Mouse (Mus musculus): ENCODE data around the gene Wdr13. TPM values are rescaled to one million over a fixed set of nuclear protein-coding genes. Genes with fewer than 3 reads are reported as not detected.
A peak's percentile ranks its signal among the peaks of the same experiment; 100 is the strongest.

Wdr13 gene
- polyA plus RNA-seq, 1 experiment from 2014 or later, result 58.5 TPM

DNA sequence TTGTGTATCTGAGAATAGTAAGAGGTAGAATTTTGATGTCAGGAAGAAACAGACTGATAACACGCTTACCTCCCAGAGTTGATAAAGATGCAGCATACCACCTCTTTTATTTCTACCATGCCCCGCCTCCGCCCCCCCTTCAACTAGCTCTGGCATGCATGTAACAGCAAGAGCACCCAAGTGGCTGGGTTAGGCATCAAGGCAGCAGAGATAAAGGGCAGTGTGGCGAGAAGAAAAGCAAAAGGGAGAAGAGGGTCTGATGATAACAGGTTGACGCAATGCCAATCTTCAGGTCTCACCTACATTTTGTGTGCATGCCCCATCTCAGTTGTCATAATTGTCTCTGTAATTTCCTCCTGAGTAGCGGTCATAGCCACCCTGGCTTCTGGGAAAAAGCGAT is 10.3 kb upstream of the Wdr13 start:
- Histone ChIP-seq H3K4me3 (no peak overlapping the region), H3K4me1 (replicated peaks) (peaks cover 11% of the 10 kb centered on the region), H3K27ac (no peak overlapping the region), H3K9ac (no peak overlapping the region), H3K27me3 (no peaks in the 10 kb centered on the region), H3K4me2 (no peak overlapping the region), H3K36me3 (peaks cover 28% of the 10 kb centered on the region), H3K9me3 (no peaks in the 10 kb centered on the region)
- ATAC-seq (ENCODE audit: low FRiP score), result no peak
- WGBS, result 93% methylated on average over 7 of the region's 7 CpGs

DNA sequence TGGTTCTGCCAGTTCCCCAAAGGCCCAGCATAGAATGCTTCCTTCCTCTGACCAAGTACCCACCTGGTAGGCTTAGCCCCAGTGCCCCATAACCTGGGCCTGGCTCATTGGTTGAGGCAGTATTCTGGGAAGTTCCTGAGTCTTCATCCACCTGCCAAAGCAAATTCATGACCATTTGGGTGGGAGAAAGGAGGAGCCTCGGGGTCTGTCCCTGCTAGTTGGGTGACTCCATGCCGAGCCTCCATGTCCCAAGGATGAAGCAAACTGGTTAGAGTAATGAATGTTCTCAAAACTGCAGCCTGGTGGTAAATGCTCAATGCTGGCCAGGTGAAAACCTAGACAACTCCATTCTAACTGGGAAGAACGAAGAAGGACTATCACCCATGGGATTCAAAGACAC is 8.4 kb upstream of the Wdr13 start:
- Histone ChIP-seq H3K4me3 (no peak overlapping the region), H3K27me3 (no peaks in the 10 kb centered on the region), H3K9ac (no peak overlapping the region), H3K4me2 (no peak overlapping the region), H3K4me1 (replicated peaks) (peaks cover 11% of the 10 kb centered on the region), H3K27ac (no peak overlapping the region), H3K9me3 (no peaks in the 10 kb centered on the region), H3K36me3 (peaks cover 28% of the 10 kb centered on the region)
- 80% methylated on average over 3 of the region's 3 CpGs for WGBS
- ATAC-seq (ENCODE audit: low FRiP score), result no peak

GRCm38 (mm10) chrX:8140446-8140845 is 7.8 kb upstream of the Wdr13 start:
- H3K27ac ChIP-seq, result no peak overlapping the region
- H3K4me2 ChIP-seq, result no peak overlapping the region
- 90% methylated on average over 2 of the region's 2 CpGs for WGBS
- no peak for ATAC-seq (ENCODE audit: low FRiP score)
- no peak overlapping the region for H3K4me3 ChIP-seq
- H3K4me1 ChIP-seq (replicated peaks), result peaks cover 11% of the 10 kb centered on the region
- no peaks in the 10 kb centered on the region for H3K9me3 ChIP-seq
- H3K9ac ChIP-seq, result no peak overlapping the region
- no peaks in the 10 kb centered on the region for H3K27me3 ChIP-seq
- peaks cover 28% of the 10 kb centered on the region for H3K36me3 ChIP-seq

GRCm38 (mm10) chrX:8139480-8139879 is 6.8 kb upstream of the Wdr13 start:
- Histone ChIP-seq H3K4me2 (no peak overlapping the region), H3K9ac (no peak overlapping the region), H3K9me3 (no peaks in the 10 kb centered on the region), H3K27ac (no peak overlapping the region), H3K27me3 (no peaks in the 10 kb centered on the region), H3K4me3 (no peak overlapping the region), H3K36me3 (peaks cover 28% of the 10 kb centered on the region), H3K4me1 (replicated peaks) (peaks cover 11% of the 10 kb centered on the region)
- 69% methylated on average over 1 of the region's 1 CpGs for WGBS
- no peak for ATAC-seq (ENCODE audit: low FRiP score)

DNA sequence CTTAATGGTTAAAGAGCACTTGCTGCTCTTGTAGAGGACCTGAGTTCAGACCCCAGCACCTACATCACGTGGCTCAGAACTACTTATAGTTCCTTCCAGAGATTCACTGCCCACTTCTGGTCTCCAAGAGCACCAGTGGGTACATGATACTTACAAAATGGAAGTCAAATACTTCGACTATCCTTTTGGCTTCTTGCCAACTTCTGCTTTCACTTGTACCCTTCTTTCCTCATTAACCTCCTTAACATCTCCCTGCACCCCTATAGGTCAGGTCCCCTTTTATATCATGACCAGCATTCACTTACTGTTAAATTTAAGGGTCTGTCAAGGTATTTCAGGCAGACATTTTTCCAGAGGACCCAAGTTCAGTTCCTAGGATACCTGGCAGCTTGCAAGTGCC is 3.2 kb upstream of the Wdr13 start:
- H3K4me2 ChIP-seq, result no peak overlapping the region
- H3K27ac ChIP-seq, result no peak overlapping the region
- ATAC-seq (ENCODE audit: low FRiP score), result no peak
- H3K4me1 ChIP-seq (replicated peaks), result peaks cover 6% of the 10 kb centered on the region
- peaks cover 6% of the 10 kb centered on the region for H3K36me3 ChIP-seq
- H3K27me3 ChIP-seq, result no peaks in the 10 kb centered on the region
- H3K9ac ChIP-seq, result no peak overlapping the region
- H3K4me3 ChIP-seq, result no peak overlapping the region
- no peaks in the 10 kb centered on the region for H3K9me3 ChIP-seq
- 51% methylated on average over 2 of the region's 2 CpGs for WGBS

- ATAC-seq (ENCODE audit: low FRiP score), result peak; percentile 27; the same call in 1 of the 2 replicates
These were observed 1.3 kb downstream of the Wdr13 start for GRCm38 (mm10) chrX:8131393-8131792.

DNA sequence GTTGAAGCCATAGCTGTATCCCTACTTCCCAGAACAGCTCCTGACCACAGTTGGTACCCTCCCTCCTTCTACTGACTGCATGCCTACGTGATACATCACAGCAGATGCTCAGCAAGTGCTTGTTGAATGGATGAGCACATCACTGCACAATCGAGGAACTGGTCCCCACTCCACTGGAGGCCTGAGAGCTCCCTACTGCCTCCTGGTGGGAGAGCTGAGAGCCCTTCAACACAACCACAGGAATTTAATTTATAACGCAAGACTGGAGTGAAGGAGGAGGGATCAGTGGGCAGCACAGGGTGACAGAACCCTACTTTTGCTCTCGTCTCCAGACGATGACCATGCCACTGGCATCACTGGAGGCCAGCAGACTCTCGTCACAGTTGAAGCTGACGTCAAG is 7.5 kb downstream of the Wdr13 start:
- Histone ChIP-seq H3K27ac (no peak overlapping the region), H3K4me1 (replicated peaks) (no peaks in the 10 kb centered on the region), H3K9me3 (no peaks in the 10 kb centered on the region), H3K9ac (no peak overlapping the region), H3K27me3 (no peaks in the 10 kb centered on the region), H3K4me3 (no peak overlapping the region), H3K36me3 (peaks cover 53% of the 10 kb centered on the region), H3K4me2 (no peak overlapping the region)
- WGBS, result 79% methylated on average over 7 of the region's 7 CpGs
- no peak for ATAC-seq (ENCODE audit: low FRiP score)

More at GRCm38 (mm10) chrX:8131393-8131792, 1.3 kb downstream of the Wdr13 start:
- no peaks in the 10 kb centered on the region for H3K9me3 ChIP-seq
- H3K27me3 ChIP-seq, result no peaks in the 10 kb centered on the region
- H3K9ac ChIP-seq, result no peak overlapping the region
- H3K4me3 ChIP-seq, result peak overlapping the region; percentile 51
- H3K27ac ChIP-seq, result no peak overlapping the region
- 95% methylated on average over 17 of the region's 17 CpGs for WGBS
- peaks cover 31% of the 10 kb centered on the region for H3K36me3 ChIP-seq
- peak overlapping the region; percentile 53 for H3K4me2 ChIP-seq
- H3K4me1 ChIP-seq (replicated peaks), result peaks cover 6% of the 10 kb centered on the region

GRCm38 (mm10) chrX:8123821-8124470 is 8.7 kb downstream of the Wdr13 start:
- no peaks in the 10 kb centered on the region for H3K4me1 ChIP-seq (replicated peaks)
- 86% methylated on average over 6 of the region's 6 CpGs for WGBS
- H3K9ac ChIP-seq, result no peak overlapping the region
- no peak overlapping the region for H3K4me2 ChIP-seq
- ATAC-seq (ENCODE audit: low FRiP score), result no peak
- peaks cover 50% of the 10 kb centered on the region for H3K36me3 ChIP-seq
- H3K4me3 ChIP-seq, result no peak overlapping the region
- no peaks in the 10 kb centered on the region for H3K9me3 ChIP-seq
- no peak overlapping the region for H3K27ac ChIP-seq
- no peaks in the 10 kb centered on the region for H3K27me3 ChIP-seq

DNA sequence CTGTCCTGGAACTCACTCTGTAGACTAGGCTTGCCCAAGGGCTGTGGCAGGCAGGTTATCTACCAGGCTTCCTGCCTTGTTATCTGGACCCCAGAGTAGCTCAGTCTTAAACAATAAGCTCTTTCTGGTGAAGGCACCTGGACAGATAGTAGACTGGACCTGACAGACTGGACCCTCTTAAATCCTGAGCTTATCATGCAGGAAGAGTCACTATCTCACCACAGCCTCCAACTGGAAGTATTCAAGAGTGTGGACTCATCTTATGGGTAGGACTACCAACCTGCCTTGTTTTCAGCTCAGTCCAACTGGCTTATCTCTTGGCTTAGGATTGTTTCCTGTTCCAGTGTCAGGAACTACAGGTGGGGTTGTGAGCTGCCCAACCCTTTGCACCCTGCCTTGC is 15.4 kb downstream of the Wdr13 start:
- peaks cover 5% of the 10 kb centered on the region for H3K36me3 ChIP-seq

GRCm38 (mm10) chrX:8115275-8115674 is 17.4 kb downstream of the Wdr13 start:
- ATAC-seq (ENCODE audit: low FRiP score), result no peak
- WGBS, result 85% methylated on average over 4 of the region's 4 CpGs

More for the DNA sequence above, 15.4 kb downstream of the Wdr13 start:
- no peaks in the 10 kb centered on the region for H3K9me3 ChIP-seq
- no peak overlapping the region for H3K4me2 ChIP-seq
- no peaks in the 10 kb centered on the region for H3K27me3 ChIP-seq
- no peak overlapping the region for H3K9ac ChIP-seq
- H3K4me3 ChIP-seq, result no peak overlapping the region
- no peak overlapping the region for H3K27ac ChIP-seq
- ATAC-seq (ENCODE audit: low FRiP score), result no peak
- no peaks in the 10 kb centered on the region for H3K4me1 ChIP-seq (replicated peaks)

DNA sequence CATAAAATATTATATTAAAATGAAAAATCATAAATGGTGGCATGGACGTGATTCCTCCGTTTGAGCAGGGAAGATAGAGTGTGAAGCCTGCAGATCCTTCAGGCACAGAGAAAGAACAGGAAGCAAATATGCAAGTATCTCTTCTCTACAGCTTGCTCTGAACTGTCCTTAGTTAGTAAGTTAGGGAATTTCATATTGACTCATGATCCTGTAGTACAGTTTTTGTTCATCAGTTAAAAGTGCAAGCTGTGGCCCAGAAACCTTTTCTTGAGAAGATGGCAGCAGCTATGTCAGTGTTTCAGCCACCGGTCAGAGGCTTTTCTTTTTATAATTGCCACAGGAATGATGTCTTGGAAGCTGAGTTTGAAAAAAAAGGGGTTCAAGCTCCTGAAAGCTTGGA is 27.7 kb downstream of the Wdr13 start:
- Histone ChIP-seq H3K4me2 (no peak overlapping the region), H3K27me3 (no peaks in the 10 kb centered on the region), H3K27ac (no peak overlapping the region), H3K36me3 (no peaks in the 10 kb centered on the region), H3K4me3 (no peak overlapping the region), H3K9ac (no peak overlapping the region), H3K9me3 (no peaks in the 10 kb centered on the region), H3K4me1 (replicated peaks) (peaks cover 8% of the 10 kb centered on the region)
- no peak for ATAC-seq (ENCODE audit: low FRiP score)
- 90% methylated on average over 3 of the region's 3 CpGs for WGBS

More at GRCm38 (mm10) chrX:8115275-8115674, 17.4 kb downstream of the Wdr13 start:
- no peaks in the 10 kb centered on the region for H3K4me1 ChIP-seq (replicated peaks)
- no peak overlapping the region for H3K27ac ChIP-seq
- no peaks in the 10 kb centered on the region for H3K27me3 ChIP-seq
- H3K4me2 ChIP-seq, result no peak overlapping the region
- H3K36me3 ChIP-seq, result peaks cover 5% of the 10 kb centered on the region
- H3K4me3 ChIP-seq, result no peak overlapping the region
- H3K9me3 ChIP-seq, result no peaks in the 10 kb centered on the region
- H3K9ac ChIP-seq, result no peak overlapping the region

GRCm38 (mm10) chrX:8102213-8102668 is 30.5 kb downstream of the Wdr13 start:
- Histone ChIP-seq H3K9me3 (no peaks in the 10 kb centered on the region), H3K36me3 (no peaks in the 10 kb centered on the region), H3K4me3 (no peak overlapping the region), H3K27me3 (no peaks in the 10 kb centered on the region), H3K27ac (no peak overlapping the region), H3K4me1 (replicated peaks) (peaks cover 8% of the 10 kb centered on the region), H3K9ac (no peak overlapping the region), H3K4me2 (no peak overlapping the region)
- 75% methylated on average over 7 of the region's 7 CpGs for WGBS
- ATAC-seq (ENCODE audit: low FRiP score), result no peak

DNA sequence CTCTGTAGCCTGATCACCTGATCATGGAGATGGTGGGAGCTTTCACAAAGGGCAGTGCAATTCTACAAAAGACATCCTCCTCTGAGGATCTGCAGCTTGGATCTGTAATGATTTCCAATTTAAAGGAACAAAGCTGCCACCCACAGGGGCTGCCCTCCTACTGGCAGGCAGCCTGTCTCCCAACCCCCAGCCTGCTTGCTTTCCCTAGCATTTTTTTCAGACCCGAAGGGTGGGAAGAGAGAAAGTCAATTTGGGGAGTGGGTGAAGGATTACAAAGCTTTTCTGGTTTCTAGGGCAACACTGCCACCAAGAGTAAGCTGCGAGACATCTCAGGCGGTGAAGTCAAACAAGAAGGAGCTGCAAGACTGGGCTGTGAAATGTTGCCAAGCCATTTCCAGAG is 31.7 kb downstream of the Wdr13 start:
- ATAC-seq (ENCODE audit: low FRiP score), result peak; percentile 53
- 0 out of 2 replicates have a peak overlapping the region, but pooled peaks have one; percentile 17 for H3K4me2 ChIP-seq

More for the DNA sequence above, 31.7 kb downstream of the Wdr13 start:
- H3K27ac ChIP-seq, result peak overlapping the region; percentile 90
- no peak overlapping the region for H3K4me3 ChIP-seq
- 25% methylated on average over 3 of the region's 3 CpGs for WGBS
- H3K36me3 ChIP-seq, result no peaks in the 10 kb centered on the region
- no peaks in the 10 kb centered on the region for H3K27me3 ChIP-seq
- H3K4me1 ChIP-seq (replicated peaks), result peaks cover 8% of the 10 kb centered on the region
- H3K9ac ChIP-seq, result no peak overlapping the region
- H3K9me3 ChIP-seq, result no peaks in the 10 kb centered on the region

Measured in hindbrain, embryonic 13.5 days (tissue).